Mouse (Mus musculus): ENCODE data around the gene Msh4. TPM values are rescaled to one million over a fixed set of nuclear protein-coding genes. Genes with fewer than 3 reads are reported as not detected.
"Not testable (repeated sequence)": the region's sequence is repeated elsewhere in the genome, so short reads cannot be mapped to it uniquely, and the experiment has no call there.

Gene Msh4
- polyA plus RNA-seq, 1 experiment = not detected

GRCm38 (mm10) chr3:153831014-153831872, 74.7 kb downstream of the Msh4 start:
- WGBS = 87% methylated on average over 11 of the region's 11 CpGs
- TF ChIP-seq POLR2A (IDR thresholded peaks at IDR 0.05; ENCODE audit: insufficient read depth, low read depth, low read length) (no peak), CTCF (IDR thresholded peaks at IDR 0.05; ENCODE audit: insufficient read depth, low read depth, low read length) (no peak; the same call in 1 of the 2 replicates)
- H3K27ac ChIP-seq (ENCODE audit: insufficient read depth, low read depth, low read length) = no peak overlapping the region

GRCm38 (mm10) chr3:153829788-153830187, 76.2 kb downstream of the Msh4 start:
- WGBS = 98% methylated on average over 3 of the region's 3 CpGs

More at GRCm38 (mm10) chr3:153831014-153831872, 74.7 kb downstream of the Msh4 start:
- no peak overlapping the region for H3K4me3 ChIP-seq (ENCODE audit: insufficient read depth, low read depth, low read length)
- no peaks in the 10 kb centered on the region for H3K4me1 ChIP-seq (ENCODE audit: control insufficient read depth, insufficient read depth, low read length)

GRCm38 (mm10) chr3:153826616-153827015, 79.3 kb downstream of the Msh4 start:
- H3K27ac ChIP-seq (ENCODE audit: insufficient read depth, low read depth, low read length) = no peak overlapping the region
- H3K4me3 ChIP-seq (ENCODE audit: insufficient read depth, low read depth, low read length) = no peak overlapping the region
- no peaks in the 10 kb centered on the region for H3K4me1 ChIP-seq (ENCODE audit: control insufficient read depth, insufficient read depth, low read length)
- 69% methylated on average over 6 of the region's 6 CpGs for WGBS
- TF ChIP-seq POLR2A (IDR thresholded peaks at IDR 0.05; ENCODE audit: insufficient read depth, low read depth, low read length) = no peak
- no peak for TF ChIP-seq CTCF (IDR thresholded peaks at IDR 0.05; ENCODE audit: insufficient read depth, low read depth, low read length)

More at GRCm38 (mm10) chr3:153829788-153830187, 76.2 kb downstream of the Msh4 start:
- H3K4me1 ChIP-seq (ENCODE audit: control insufficient read depth, insufficient read depth, low read length); H3K27ac ChIP-seq (ENCODE audit: insufficient read depth, low read depth, low read length); H3K4me3 ChIP-seq (ENCODE audit: insufficient read depth, low read depth, low read length): not testable (repeated sequence)

GRCm38 (mm10) chr3:153825197-153825596, 80.7 kb downstream of the Msh4 start:
- WGBS = 95% methylated on average over 10 of the region's 10 CpGs

GRCm38 (mm10) chr3:153823671-153824515, 82.0 kb downstream of the Msh4 start:
- Histone ChIP-seq H3K4me1 (ENCODE audit: control insufficient read depth, insufficient read depth, low read length) (no peaks in the 10 kb centered on the region), H3K27ac (ENCODE audit: insufficient read depth, low read depth, low read length) (no peak overlapping the region), H3K4me3 (ENCODE audit: insufficient read depth, low read depth, low read length) (no peak overlapping the region)
- TF ChIP-seq CTCF (IDR thresholded peaks at IDR 0.05; ENCODE audit: insufficient read depth, low read depth, low read length) = no peak
- no peak for TF ChIP-seq POLR2A (IDR thresholded peaks at IDR 0.05; ENCODE audit: insufficient read depth, low read depth, low read length)
- WGBS = 65% methylated on average over 11 of the region's 11 CpGs

More at GRCm38 (mm10) chr3:153825197-153825596, 80.7 kb downstream of the Msh4 start:
- no peaks in the 10 kb centered on the region for H3K4me1 ChIP-seq (ENCODE audit: control insufficient read depth, insufficient read depth, low read length)
- H3K27ac ChIP-seq (ENCODE audit: insufficient read depth, low read depth, low read length) = no peak overlapping the region
- no peak overlapping the region for H3K4me3 ChIP-seq (ENCODE audit: insufficient read depth, low read depth, low read length)
- TF ChIP-seq CTCF (IDR thresholded peaks at IDR 0.05; ENCODE audit: insufficient read depth, low read depth, low read length) (no peak), POLR2A (IDR thresholded peaks at IDR 0.05; ENCODE audit: insufficient read depth, low read depth, low read length) (no peak)

GRCm38 (mm10) chr3:153819438-153819837, 86.5 kb downstream of the Msh4 start:
- no peak for TF ChIP-seq POLR2A (IDR thresholded peaks at IDR 0.05; ENCODE audit: insufficient read depth, low read depth, low read length)
- TF ChIP-seq CTCF (IDR thresholded peaks at IDR 0.05; ENCODE audit: insufficient read depth, low read depth, low read length) = no peak
- Histone ChIP-seq H3K4me3 (ENCODE audit: insufficient read depth, low read depth, low read length) (no peak overlapping the region), H3K27ac (ENCODE audit: insufficient read depth, low read depth, low read length) (no peak overlapping the region), H3K4me1 (ENCODE audit: control insufficient read depth, insufficient read depth, low read length) (no peaks in the 10 kb centered on the region)
- 57% methylated on average over 9 of the region's 9 CpGs for WGBS

- 98% methylated on average over 3 of the region's 3 CpGs for WGBS
- no peak for TF ChIP-seq CTCF (IDR thresholded peaks at IDR 0.05; ENCODE audit: insufficient read depth, low read depth, low read length)
- no peak for TF ChIP-seq POLR2A (IDR thresholded peaks at IDR 0.05; ENCODE audit: insufficient read depth, low read depth, low read length)
- Histone ChIP-seq H3K4me3 (ENCODE audit: insufficient read depth, low read depth, low read length) (no peak overlapping the region), H3K4me1 (ENCODE audit: control insufficient read depth, insufficient read depth, low read length) (no peaks in the 10 kb centered on the region), H3K27ac (ENCODE audit: insufficient read depth, low read depth, low read length) (no peak overlapping the region)
Measured at GRCm38 (mm10) chr3:153818723-153819122, 87.2 kb downstream of the Msh4 start.

GRCm38 (mm10) chr3:153817376-153817890, 88.5 kb downstream of the Msh4 start:
- no peak for TF ChIP-seq POLR2A (IDR thresholded peaks at IDR 0.05; ENCODE audit: insufficient read depth, low read depth, low read length)
- Histone ChIP-seq H3K27ac (ENCODE audit: insufficient read depth, low read depth, low read length) (no peak overlapping the region), H3K4me3 (ENCODE audit: insufficient read depth, low read depth, low read length) (no peak overlapping the region), H3K4me1 (ENCODE audit: control insufficient read depth, insufficient read depth, low read length) (peaks cover 3% of the 10 kb centered on the region)
- 89% methylated on average over 9 of the region's 9 CpGs for whole genome bisulfite sequencing

GRCm38 (mm10) chr3:153814026-153814425, 91.9 kb downstream of the Msh4 start:
- peaks cover 3% of the 10 kb centered on the region for H3K4me1 ChIP-seq (ENCODE audit: control insufficient read depth, insufficient read depth, low read length)
- WGBS = 96% methylated on average over 8 of the region's 8 CpGs
- TF ChIP-seq CTCF (IDR thresholded peaks at IDR 0.05; ENCODE audit: insufficient read depth, low read depth, low read length) (no peak), POLR2A (IDR thresholded peaks at IDR 0.05; ENCODE audit: insufficient read depth, low read depth, low read length) (no peak)
- no peak overlapping the region for H3K4me3 ChIP-seq (ENCODE audit: insufficient read depth, low read depth, low read length)
- no peak overlapping the region for H3K27ac ChIP-seq (ENCODE audit: insufficient read depth, low read depth, low read length)

Data from olfactory bulb, adult 2 months (tissue).